In genomic region chr5:150452004-150452626, GRCm38 (mm10) we compare ENCODE assay signal across 19 mouse cellular contexts.
DNase-seq lines count a peak whose midpoint lies in the region; ATAC-seq and TF ChIP-seq lines count a peak whose summit lies in the region.
"Had no signal": no experiment of that assay in that cellular context is flagged by ENCODE, and none has a peak within 500 bp of the region (broad histone marks: within the 10 kb centered on the region; RNA-seq: fewer than 3 reads in every experiment).

No protein-coding gene starts in this region.

- TF ChIP-seq CTCF in forebrain, postnatal 0 days (IDR thresholded peaks at IDR 0.05; ENCODE audit: low read depth): 0 out of 2 replicates have a peak, but pooled peaks have one; percentile 24
- peak; percentile 23 for TF ChIP-seq CTCF in left cerebral cortex, adult 2 months (IDR thresholded peaks at IDR 0.05)
- TF ChIP-seq CTCF in midbrain, postnatal 0 days (IDR thresholded peaks at IDR 0.05): peak; percentile 23

- 50% methylated on average over 1 of the region's 1 CpGs for WGBS in forebrain, postnatal 0 days
- 37% methylated on average over 1 of the region's 1 CpGs for WGBS in forebrain, embryonic 15.5 days
- 54% methylated on average over 1 of the region's 1 CpGs for WGBS in midbrain, postnatal 0 days
- WGBS in midbrain, embryonic 15.5 days: 57% methylated on average over 1 of the region's 1 CpGs

- intact Hi-C loops in left cerebral cortex, adult 2 months (cut with DNase I): no loop called here
- intact Hi-C loops in left cerebral cortex, postnatal 14 days (cut with DNase I): no loop called here

- H3K9me3 ChIP-seq in forebrain, postnatal 0 days (ENCODE audit: low read length): 0 out of 2 replicates have a peak, but pooled peaks cover 7% of the 10 kb centered on the region
- H3K9me3 ChIP-seq in forebrain, embryonic 15.5 days: no peaks in the 10 kb centered on the region
- H3K9me3 ChIP-seq in midbrain, postnatal 0 days (ENCODE audit: low read length): no peaks in the 10 kb centered on the region
- H3K9me3 ChIP-seq in midbrain, embryonic 15.5 days: no peaks in the 10 kb centered on the region
- H3K9me3 ChIP-seq: embryonic facial prominence, embryonic 15.5 days had no signal

- H3K4me3 ChIP-seq in forebrain, postnatal 0 days (ENCODE audit: low read depth, low read length): no peak overlapping the region
- no peak overlapping the region for H3K4me3 ChIP-seq in forebrain, embryonic 15.5 days
- no peak overlapping the region for H3K4me3 ChIP-seq in left cerebral cortex, adult 2 months
- no peak overlapping the region for H3K4me3 ChIP-seq in midbrain, postnatal 0 days (ENCODE audit: low read depth, low read length)
- no peak overlapping the region for H3K4me3 ChIP-seq in midbrain, embryonic 15.5 days
- H3K4me3 ChIP-seq: embryonic facial prominence, embryonic 15.5 days; hindbrain, embryonic 10.5 days; limb, embryonic 12.5 days; midbrain, embryonic 12.5 days; neural tube, embryonic 13.5 days had no signal

- H3K4me1 ChIP-seq in forebrain, postnatal 0 days (ENCODE audit: insufficient read depth): no peaks in the 10 kb centered on the region
- H3K4me1 ChIP-seq in forebrain, embryonic 15.5 days: no peaks in the 10 kb centered on the region
- H3K4me1 ChIP-seq in midbrain, postnatal 0 days (ENCODE audit: insufficient read depth, low read length): no peaks in the 10 kb centered on the region
- no peaks in the 10 kb centered on the region for H3K4me1 ChIP-seq in midbrain, embryonic 15.5 days
- H3K4me1 ChIP-seq: embryonic facial prominence, embryonic 15.5 days; hindbrain, embryonic 10.5 days; limb, embryonic 12.5 days; midbrain, embryonic 12.5 days; neural tube, embryonic 13.5 days had no signal

- peaks cover 84% of the 10 kb centered on the region for H3K36me3 ChIP-seq in forebrain, postnatal 0 days (ENCODE audit: insufficient read depth)
- peaks cover 82% of the 10 kb centered on the region for H3K36me3 ChIP-seq in forebrain, embryonic 15.5 days
- peaks cover 80% of the 10 kb centered on the region for H3K36me3 ChIP-seq in midbrain, postnatal 0 days (ENCODE audit: insufficient read depth, low read length)
- peaks cover 69% of the 10 kb centered on the region for H3K36me3 ChIP-seq in midbrain, embryonic 15.5 days (replicated peaks)

- no peak overlapping the region for H3K4me2 ChIP-seq in forebrain, postnatal 0 days (ENCODE audit: low read depth)
- H3K4me2 ChIP-seq in forebrain, embryonic 15.5 days (replicated peaks): no peak overlapping the region
- H3K4me2 ChIP-seq in midbrain, postnatal 0 days (ENCODE audit: low read depth, low read length, poor library complexity, severe bottlenecking): no peak overlapping the region
- no peak overlapping the region for H3K4me2 ChIP-seq in midbrain, embryonic 15.5 days
- H3K4me2 ChIP-seq: embryonic facial prominence, embryonic 15.5 days; limb, embryonic 12.5 days; midbrain, embryonic 12.5 days; neural tube, embryonic 13.5 days had no signal

- ATAC-seq in forebrain, postnatal 0 days: no peak
- ATAC-seq in forebrain, embryonic 15.5 days (replicated peaks): no peak
- no peak for ATAC-seq in midbrain, postnatal 0 days (ENCODE audit: low FRiP score)
- no peak for ATAC-seq in midbrain, embryonic 15.5 days (replicated peaks)

- no peaks in the 10 kb centered on the region for H3K27me3 ChIP-seq in forebrain, postnatal 0 days (ENCODE audit: insufficient read depth, low read length)
- H3K27me3 ChIP-seq in forebrain, embryonic 15.5 days: no peaks in the 10 kb centered on the region
- no peaks in the 10 kb centered on the region for H3K27me3 ChIP-seq in midbrain, postnatal 0 days (ENCODE audit: insufficient read depth, low read length)
- H3K27me3 ChIP-seq in midbrain, embryonic 15.5 days (replicated peaks): no peaks in the 10 kb centered on the region
- H3K27me3 ChIP-seq: embryonic facial prominence, embryonic 15.5 days; limb, embryonic 12.5 days; midbrain, embryonic 12.5 days; neural tube, embryonic 13.5 days had no signal

- no peak for DNase-seq in forebrain, postnatal 0 days
- no peak for DNase-seq in left cerebral cortex, adult 2 months (ENCODE audit: extremely low spot score in 1 of 2, low spot score in 2 of 2)
- DNase-seq in left cerebral cortex, postnatal 14 days (ENCODE audit: low spot score in 2 of 2): no peak
- no peak for DNase-seq in midbrain, postnatal 0 days (ENCODE audit: low spot score)
- no peak for DNase-seq in right cerebral cortex, adult 2 months (ENCODE audit: low spot score in 2 of 2)
- DNase-seq in cerebellum, postnatal 25 days: no peak
- DNase-seq: adrenal gland, postnatal 36 days; cerebellum, adult 18-20 months; cerebellum, postnatal 36 days; kidney, adult 8-10 months; kidney, postnatal 14 days; thymus, postnatal 36 days had no signal

- H3K27ac ChIP-seq in forebrain, postnatal 0 days (ENCODE audit: low read depth, low read length): no peak overlapping the region
- no peak overlapping the region for H3K27ac ChIP-seq in forebrain, embryonic 15.5 days (replicated peaks)
- H3K27ac ChIP-seq in left cerebral cortex, adult 2 months: no peak overlapping the region
- no peak overlapping the region for H3K27ac ChIP-seq in midbrain, postnatal 0 days (ENCODE audit: low read depth, low read length)
- H3K27ac ChIP-seq in midbrain, embryonic 15.5 days: no peak overlapping the region
- H3K27ac ChIP-seq: embryonic facial prominence, embryonic 15.5 days; hindbrain, embryonic 10.5 days; limb, embryonic 12.5 days; midbrain, embryonic 12.5 days; neural tube, embryonic 13.5 days had no signal

- no peak overlapping the region for H3K9ac ChIP-seq in forebrain, postnatal 0 days
- H3K9ac ChIP-seq in forebrain, embryonic 15.5 days (replicated peaks): no peak overlapping the region
- no peak overlapping the region for H3K9ac ChIP-seq in midbrain, postnatal 0 days (replicated peaks; ENCODE audit: low read length, poor library complexity, severe bottlenecking)
- H3K9ac ChIP-seq in midbrain, embryonic 15.5 days: no peak overlapping the region
- H3K9ac ChIP-seq: embryonic facial prominence, embryonic 15.5 days; limb, embryonic 12.5 days; midbrain, embryonic 12.5 days; neural tube, embryonic 13.5 days had no signal
